Comparison of ENCODE assay signal across 7 mouse cellular contexts in the genomic region with DNA sequence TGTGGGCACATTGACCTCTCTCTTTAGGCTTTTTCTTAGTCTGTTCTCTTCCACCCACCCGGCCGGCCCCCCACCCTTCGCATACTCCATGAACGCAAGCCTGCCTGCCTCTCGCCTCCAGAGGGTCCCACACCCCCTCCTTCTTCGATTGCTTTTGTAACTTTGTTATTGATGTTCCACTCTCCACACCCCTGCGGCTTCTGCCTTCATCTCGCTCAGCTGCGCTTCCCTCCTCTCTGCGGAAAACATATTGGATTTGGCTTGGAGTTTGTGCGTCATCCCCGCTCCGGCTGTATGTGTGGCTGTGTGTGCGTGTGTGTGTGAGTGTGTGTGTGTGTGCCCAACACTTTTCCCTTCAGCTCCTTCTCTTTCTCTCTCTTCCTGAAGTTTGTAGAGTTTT. TPM values are rescaled to one million over a fixed set of nuclear protein-coding genes. Genes with fewer than 3 reads are reported as not detected.
DNase-seq lines count a peak whose midpoint lies in the region; ATAC-seq and TF ChIP-seq lines count a peak whose summit lies in the region.

No protein-coding gene starts in this region.

- H3K4me3 ChIP-seq in lung, embryonic 14.5 days (ENCODE audit: low read depth, low read length) = no peak overlapping the region

- peak overlapping the region; percentile 53 for H3K4me2 ChIP-seq in lung, embryonic 14.5 days

- 10% methylated on average over 14 of the region's 14 CpGs for WGBS in lung, embryonic 14.5 days

- H3K4me1 ChIP-seq in lung, embryonic 14.5 days (ENCODE audit: insufficient read depth) = peaks cover 7% of the 10 kb centered on the region; the same call in 1 of the 2 replicates

- DNase-seq in lung, embryonic 14.5 days = peak; percentile 62
- DNase-seq in lung, postnatal 25 days (ENCODE audit: low spot score) = no peak
- DNase-seq in frontal cortex, adult 2 months (ENCODE audit: extremely low spot score in 1 of 2, low spot score in 1 of 2) = peak; percentile 38 to 82
- peak; percentile 78 to 88 for DNase-seq in left cerebral cortex, postnatal 14 days (ENCODE audit: low spot score in 2 of 2)
- DNase-seq in right cerebral cortex, postnatal 14 days = peak; percentile 77
- no peak for DNase-seq in cerebellum, postnatal 14 days

- no peak overlapping the region for H3K9ac ChIP-seq in lung, embryonic 14.5 days

- H3K27ac ChIP-seq in lung, embryonic 14.5 days (ENCODE audit: low read depth) = peak overlapping the region; percentile 39

- peak; percentile 44 for ATAC-seq in lung, embryonic 14.5 days (ENCODE audit: insufficient read depth)
- no peak for ATAC-seq in megakaryocyte progenitor cell, adult 5-6 weeks (replicated peaks; ENCODE audit: poor library complexity)

- no peaks in the 10 kb centered on the region for H3K9me3 ChIP-seq in lung, embryonic 14.5 days (ENCODE audit: low read depth, low read length)

- no peaks in the 10 kb centered on the region for H3K27me3 ChIP-seq in lung, embryonic 14.5 days (ENCODE audit: insufficient read depth, low read length)

- intact Hi-C loops in left cerebral cortex, postnatal 14 days (cut with DNase I) = no loop called here

- H3K36me3 ChIP-seq in lung, embryonic 14.5 days (ENCODE audit: insufficient read depth) = no peaks in the 10 kb centered on the region

- no peak for TF ChIP-seq CTCF in lung, embryonic 14.5 days (IDR thresholded peaks at IDR 0.05; ENCODE audit: low read depth)

RNA-seq across cellular contexts. Expression of gene Nnat, which starts 53.1 kb away (rescaled TPM):
- polyA plus RNA-seq in lung, embryonic 14.5 days (2014; fragmentation: Nextera tagmentation; extraction: Ambion mirVana) = 414 and 435 TPM in 2 replicates
- 370 and 428 TPM in 2 replicates for polyA plus RNA-seq in frontal cortex, adult 2 months (2012; rRNA removed)
- total RNA-seq in left cerebral cortex, postnatal 14 days (2021) = 100 to 1,000 TPM; 283 to 425 TPM
- total RNA-seq in megakaryocyte progenitor cell, adult 5-6 weeks (2015) = 0.24 TPM in 1 of 2 replicates, not detected in the other
- not detected in 2 replicates for total RNA-seq in megakaryocyte progenitor cell, adult 5-6 weeks (2017)

Comparison
In these comparisons a context has a peak if more than half of its experiments do, and no peak if none do; other contexts are left out.
1. DNase-seq: peak in lung, embryonic 14.5 days (single experiment), frontal cortex, adult 2 months (2 of 2), left cerebral cortex, postnatal 14 days (2 of 2) and right cerebral cortex, postnatal 14 days (single experiment); none in lung, postnatal 25 days (single experiment) and cerebellum, postnatal 14 days (0 of 2).
2. RNA of gene Nnat, which starts 53.1 kb away (total RNA-seq): 283 to 425 TPM in left cerebral cortex, postnatal 14 days; 0.24 TPM in megakaryocyte progenitor cell, adult 5-6 weeks; every median in the first group is over 100 times any median in the second.